Mouse (Mus musculus) splenic B cell, adult 2 months (primary cell): ENCODE measurements around the gene Dnaja3.

ENCODE experiments used
- DNase-seq: peaks from one replicate; pipeline ENCODE4 v3.0.0-alpha.2; 2011; ENCODE audit warnings: low read depth, low spot score
- H3K27me3 ChIP-seq: 2 replicates; pipeline ENCODE4 v1.6.1; 2012; ENCODE audit warnings: mild to moderate bottlenecking, low read length, moderate library complexity, mixed read lengths; ENCODE audit not compliant: control insufficient read depth, poor library complexity, insufficient read depth, severe bottlenecking
- H3K36me3 ChIP-seq: 2 replicates; pipeline ENCODE4 v1.6.1; 2012; ENCODE audit warnings: mild to moderate bottlenecking, low read length, moderate library complexity, mixed read lengths; ENCODE audit not compliant: control insufficient read depth, poor library complexity, insufficient read depth, severe bottlenecking

Gene Dnaja3

GRCm38 (mm10) chr16:4643670-4644419 lies 4.1 kb downstream of the Dnaja3 start:
- DNase-seq: no peak
- peaks cover 10% of the 10 kb centered on the region for H3K36me3 ChIP-seq
- no peaks in the 10 kb centered on the region for H3K27me3 ChIP-seq

GRCm38 (mm10) chr16:4645867-4646266 lies 6.1 kb downstream of the Dnaja3 start:
- no peaks in the 10 kb centered on the region for H3K27me3 ChIP-seq
- DNase-seq: no peak
- peaks cover 13% of the 10 kb centered on the region for H3K36me3 ChIP-seq

- H3K36me3 ChIP-seq: peaks cover 13% of the 10 kb centered on the region
- H3K27me3 ChIP-seq: no peaks in the 10 kb centered on the region
- no peak for DNase-seq
These were observed 7.0 kb downstream of the Dnaja3 start for GRCm38 (mm10) chr16:4646831-4647230.

- no peaks in the 10 kb centered on the region for H3K27me3 ChIP-seq
- DNase-seq: no peak
- H3K36me3 ChIP-seq: peaks cover 15% of the 10 kb centered on the region
These were observed 7.9 kb downstream of the Dnaja3 start for GRCm38 (mm10) chr16:4647651-4648141.

- Histone ChIP-seq H3K36me3 (peaks cover 19% of the 10 kb centered on the region), H3K27me3 (no peaks in the 10 kb centered on the region)
- DNase-seq: no peak
These were observed 8.7 kb downstream of the Dnaja3 start for GRCm38 (mm10) chr16:4648416-4649023.

GRCm38 (mm10) chr16:4649211-4649610 lies 9.4 kb downstream of the Dnaja3 start:
- no peaks in the 10 kb centered on the region for H3K27me3 ChIP-seq
- H3K36me3 ChIP-seq: peaks cover 22% of the 10 kb centered on the region
- DNase-seq: no peak

- Histone ChIP-seq H3K36me3 (peaks cover 26% of the 10 kb centered on the region), H3K27me3 (no peaks in the 10 kb centered on the region)
- no peak for DNase-seq
These were observed 9.9 kb downstream of the Dnaja3 start for GRCm38 (mm10) chr16:4649692-4650091.

GRCm38 (mm10) chr16:4650161-4650560 lies 10.4 kb downstream of the Dnaja3 start:
- H3K27me3 ChIP-seq: no peaks in the 10 kb centered on the region

GRCm38 (mm10) chr16:4651081-4651480 lies 11.3 kb downstream of the Dnaja3 start:
- no peak for DNase-seq
- Histone ChIP-seq H3K36me3 (peaks cover 28% of the 10 kb centered on the region), H3K27me3 (no peaks in the 10 kb centered on the region)

More at GRCm38 (mm10) chr16:4650161-4650560, 10.4 kb downstream of the Dnaja3 start:
- DNase-seq: no peak
- peaks cover 26% of the 10 kb centered on the region for H3K36me3 ChIP-seq

- peaks cover 28% of the 10 kb centered on the region for H3K36me3 ChIP-seq
- no peak for DNase-seq
These were observed 11.8 kb downstream of the Dnaja3 start for GRCm38 (mm10) chr16:4651624-4652023.

GRCm38 (mm10) chr16:4652707-4653416 lies 13.1 kb downstream of the Dnaja3 start:
- no peaks in the 10 kb centered on the region for H3K27me3 ChIP-seq
- DNase-seq: no peak
- peaks cover 25% of the 10 kb centered on the region for H3K36me3 ChIP-seq

More at GRCm38 (mm10) chr16:4651624-4652023, 11.8 kb downstream of the Dnaja3 start:
- H3K27me3 ChIP-seq: no peaks in the 10 kb centered on the region

GRCm38 (mm10) chr16:4654706-4655105 lies 14.9 kb downstream of the Dnaja3 start:
- peaks cover 27% of the 10 kb centered on the region for H3K36me3 ChIP-seq
- H3K27me3 ChIP-seq: no peaks in the 10 kb centered on the region
- no peak for DNase-seq

GRCm38 (mm10) chr16:4655251-4655734 lies 15.5 kb downstream of the Dnaja3 start:
- no peak for DNase-seq
- peaks cover 27% of the 10 kb centered on the region for H3K36me3 ChIP-seq

GRCm38 (mm10) chr16:4655764-4656570 lies 16.2 kb downstream of the Dnaja3 start:
- Histone ChIP-seq H3K36me3 (peaks cover 29% of the 10 kb centered on the region), H3K27me3 (no peaks in the 10 kb centered on the region)
- DNase-seq: no peak

More at GRCm38 (mm10) chr16:4655251-4655734, 15.5 kb downstream of the Dnaja3 start:
- H3K27me3 ChIP-seq: no peaks in the 10 kb centered on the region
